Mouse (Mus musculus): Measurements from ENCODE around the gene Ssh2. TPM values are rescaled to one million over a fixed set of nuclear protein-coding genes. Genes with fewer than 3 reads are reported as not detected.

The Ssh2 gene
- polyA plus RNA-seq, 1 experiment from 2014 or later: 14.3 TPM

GRCm38 (mm10) chr11:77493512-77494343 lies 277.6 kb downstream of the Ssh2 start, which contains the start of gene Git1:
TSS of gene Git1 (plus strand) at chr11:77493562.
- H3K4me2 ChIP-seq (ENCODE audit: low read depth): peak within 1 kb of the TSS; percentile 88
- no peaks in the 10 kb centered on the region for H3K27me3 ChIP-seq (ENCODE audit: control insufficient read depth, insufficient read depth, low read length)
- DNase-seq (ENCODE audit: low spot score) (peak; percentile 55), ATAC-seq (ENCODE audit: insufficient read depth, low FRiP score, low TSS enrichment) (no peak)
- peaks cover 47% of the 10 kb centered on the region for H3K4me1 ChIP-seq (ENCODE audit: control insufficient read depth, insufficient read depth, low read length)
- peak within 1 kb of the TSS; percentile 93 for H3K9ac ChIP-seq (ENCODE audit: low read length)
- peak within 1 kb of the TSS; percentile 89 for H3K27ac ChIP-seq (ENCODE audit: low read depth, low read length)
- no peaks in the 10 kb centered on the region for H3K36me3 ChIP-seq (ENCODE audit: control insufficient read depth, insufficient read depth, low read length)
- 2% methylated on average over 45 of the region's 74 CpGs for WGBS
- peak within 1 kb of the TSS; percentile 94 for H3K4me3 ChIP-seq (ENCODE audit: low read depth, low read length)
- no peaks in the 10 kb centered on the region for H3K9me3 ChIP-seq (ENCODE audit: control insufficient read depth, low read length)

- H3K9me3 ChIP-seq (ENCODE audit: control insufficient read depth, low read length): no peaks in the 10 kb centered on the region
- H3K4me3 ChIP-seq (ENCODE audit: low read depth, low read length): peak overlapping the region; percentile 94
- no peaks in the 10 kb centered on the region for H3K27me3 ChIP-seq (ENCODE audit: control insufficient read depth, insufficient read depth, low read length)
- no peak for DNase-seq (ENCODE audit: low spot score)
- peaks cover 47% of the 10 kb centered on the region for H3K4me1 ChIP-seq (ENCODE audit: control insufficient read depth, insufficient read depth, low read length)
- peak overlapping the region; percentile 93 for H3K9ac ChIP-seq (ENCODE audit: low read length)
- H3K4me2 ChIP-seq (ENCODE audit: low read depth): peak overlapping the region; percentile 88
- 32% methylated on average over 4 of the region's 4 CpGs for WGBS
- 0 out of 2 replicates have a peak, but pooled peaks cover 2% of the 10 kb centered on the region for H3K36me3 ChIP-seq (ENCODE audit: control insufficient read depth, insufficient read depth, low read length)
- H3K27ac ChIP-seq (ENCODE audit: low read depth, low read length): peak overlapping the region; percentile 85; the same call in 1 of the 2 replicates
- ATAC-seq (ENCODE audit: insufficient read depth, low FRiP score, low TSS enrichment): no peak
These were observed 278.2 kb downstream of the Ssh2 start for GRCm38 (mm10) chr11:77494344-77494676.

- Histone ChIP-seq H3K27ac (ENCODE audit: low read depth, low read length) (no peak overlapping the region), H3K4me3 (ENCODE audit: low read depth, low read length) (no peak overlapping the region; the same call in 1 of the 2 replicates), H3K27me3 (ENCODE audit: control insufficient read depth, insufficient read depth, low read length) (no peaks in the 10 kb centered on the region), H3K9ac (ENCODE audit: low read length) (no peak overlapping the region), H3K9me3 (ENCODE audit: control insufficient read depth, low read length) (no peaks in the 10 kb centered on the region), H3K4me1 (ENCODE audit: control insufficient read depth, insufficient read depth, low read length) (peaks cover 47% of the 10 kb centered on the region), H3K36me3 (ENCODE audit: control insufficient read depth, insufficient read depth, low read length) (0 out of 2 replicates have a peak, but pooled peaks cover 3% of the 10 kb centered on the region), H3K4me2 (ENCODE audit: low read depth) (peak overlapping the region; percentile 88)
- DNase-seq (ENCODE audit: low spot score) (no peak), ATAC-seq (ENCODE audit: insufficient read depth, low FRiP score, low TSS enrichment) (no peak)
- WGBS: 81% methylated on average over 6 of the region's 6 CpGs
These were observed 278.7 kb downstream of the Ssh2 start for GRCm38 (mm10) chr11:77494782-77495181.

- H3K4me2 ChIP-seq (ENCODE audit: low read depth): no peak overlapping the region
- H3K4me1 ChIP-seq (ENCODE audit: control insufficient read depth, insufficient read depth, low read length): peaks cover 42% of the 10 kb centered on the region
These were observed 279.4 kb downstream of the Ssh2 start for GRCm38 (mm10) chr11:77495507-77495906.

GRCm38 (mm10) chr11:77497341-77497756 lies 281.3 kb downstream of the Ssh2 start:
- DNase-seq (ENCODE audit: low spot score) (peak; percentile 69), ATAC-seq (ENCODE audit: insufficient read depth, low FRiP score, low TSS enrichment) (no peak)
- no peaks in the 10 kb centered on the region for H3K27me3 ChIP-seq (ENCODE audit: control insufficient read depth, insufficient read depth, low read length)

More at GRCm38 (mm10) chr11:77495507-77495906, 279.4 kb downstream of the Ssh2 start:
- no peak overlapping the region for H3K27ac ChIP-seq (ENCODE audit: low read depth, low read length)
- peaks cover 5% of the 10 kb centered on the region; the same call in 1 of the 2 replicates for H3K36me3 ChIP-seq (ENCODE audit: control insufficient read depth, insufficient read depth, low read length)
- H3K27me3 ChIP-seq (ENCODE audit: control insufficient read depth, insufficient read depth, low read length): no peaks in the 10 kb centered on the region
- no peak for ATAC-seq (ENCODE audit: insufficient read depth, low FRiP score, low TSS enrichment)
- H3K4me3 ChIP-seq (ENCODE audit: low read depth, low read length): no peak overlapping the region
- DNase-seq (ENCODE audit: low spot score): no peak
- no peak overlapping the region for H3K9ac ChIP-seq (ENCODE audit: low read length)
- no peaks in the 10 kb centered on the region for H3K9me3 ChIP-seq (ENCODE audit: control insufficient read depth, low read length)

GRCm38 (mm10) chr11:77497851-77498250 lies 281.8 kb downstream of the Ssh2 start:
- H3K9ac ChIP-seq (ENCODE audit: low read length): no peak overlapping the region; the same call in 1 of the 2 replicates
- no peaks in the 10 kb centered on the region for H3K9me3 ChIP-seq (ENCODE audit: control insufficient read depth, low read length)
- no peak overlapping the region for H3K4me2 ChIP-seq (ENCODE audit: low read depth)
- H3K4me1 ChIP-seq (ENCODE audit: control insufficient read depth, insufficient read depth, low read length): peaks cover 26% of the 10 kb centered on the region
- H3K27me3 ChIP-seq (ENCODE audit: control insufficient read depth, insufficient read depth, low read length): no peaks in the 10 kb centered on the region
- H3K4me3 ChIP-seq (ENCODE audit: low read depth, low read length): no peak overlapping the region
- ATAC-seq (ENCODE audit: insufficient read depth, low FRiP score, low TSS enrichment) (no peak), DNase-seq (ENCODE audit: low spot score) (no peak)
- H3K36me3 ChIP-seq (ENCODE audit: control insufficient read depth, insufficient read depth, low read length): peaks cover 9% of the 10 kb centered on the region; the same call in 1 of the 2 replicates
- WGBS: 25% methylated on average over 4 of the region's 4 CpGs
- no peak overlapping the region for H3K27ac ChIP-seq (ENCODE audit: low read depth, low read length)

More at GRCm38 (mm10) chr11:77497341-77497756, 281.3 kb downstream of the Ssh2 start:
- peaks cover 5% of the 10 kb centered on the region; the same call in 1 of the 2 replicates for H3K36me3 ChIP-seq (ENCODE audit: control insufficient read depth, insufficient read depth, low read length)
- peak overlapping the region; percentile 54 for H3K27ac ChIP-seq (ENCODE audit: low read depth, low read length)
- no peak overlapping the region for H3K4me3 ChIP-seq (ENCODE audit: low read depth, low read length)
- no peak overlapping the region; the same call in 1 of the 2 replicates for H3K9ac ChIP-seq (ENCODE audit: low read length)
- 12% methylated on average over 6 of the region's 6 CpGs for WGBS
- H3K4me2 ChIP-seq (ENCODE audit: low read depth): no peak overlapping the region
- H3K4me1 ChIP-seq (ENCODE audit: control insufficient read depth, insufficient read depth, low read length): peaks cover 26% of the 10 kb centered on the region
- no peaks in the 10 kb centered on the region for H3K9me3 ChIP-seq (ENCODE audit: control insufficient read depth, low read length)

GRCm38 (mm10) chr11:77498261-77499139 lies 282.4 kb downstream of the Ssh2 start:
- no peak overlapping the region for H3K4me3 ChIP-seq (ENCODE audit: low read depth, low read length)
- H3K4me1 ChIP-seq (ENCODE audit: control insufficient read depth, insufficient read depth, low read length): peaks cover 26% of the 10 kb centered on the region
- no peak overlapping the region for H3K4me2 ChIP-seq (ENCODE audit: low read depth)
- DNase-seq (ENCODE audit: low spot score) (no peak), ATAC-seq (ENCODE audit: insufficient read depth, low FRiP score, low TSS enrichment) (no peak)
- H3K9me3 ChIP-seq (ENCODE audit: control insufficient read depth, low read length): no peaks in the 10 kb centered on the region
- no peaks in the 10 kb centered on the region for H3K27me3 ChIP-seq (ENCODE audit: control insufficient read depth, insufficient read depth, low read length)
- no peak overlapping the region for H3K27ac ChIP-seq (ENCODE audit: low read depth, low read length)
- peaks cover 16% of the 10 kb centered on the region for H3K36me3 ChIP-seq (ENCODE audit: control insufficient read depth, insufficient read depth, low read length)
- WGBS: 83% methylated on average over 12 of the region's 12 CpGs
- H3K9ac ChIP-seq (ENCODE audit: low read length): no peak overlapping the region; the same call in 1 of the 2 replicates

- Histone ChIP-seq H3K9ac (ENCODE audit: low read length) (no peak overlapping the region), H3K27me3 (ENCODE audit: control insufficient read depth, insufficient read depth, low read length) (no peaks in the 10 kb centered on the region), H3K27ac (ENCODE audit: low read depth, low read length) (no peak overlapping the region), H3K36me3 (ENCODE audit: control insufficient read depth, insufficient read depth, low read length) (peaks cover 23% of the 10 kb centered on the region), H3K4me2 (ENCODE audit: low read depth) (no peak overlapping the region), H3K4me3 (ENCODE audit: low read depth, low read length) (no peak overlapping the region), H3K9me3 (ENCODE audit: control insufficient read depth, low read length) (no peaks in the 10 kb centered on the region), H3K4me1 (ENCODE audit: control insufficient read depth, insufficient read depth, low read length) (peaks cover 18% of the 10 kb centered on the region)
- WGBS: 90% methylated on average over 7 of the region's 7 CpGs
- DNase-seq (ENCODE audit: low spot score) (no peak), ATAC-seq (ENCODE audit: insufficient read depth, low FRiP score, low TSS enrichment) (no peak)
These were observed 283.3 kb downstream of the Ssh2 start for GRCm38 (mm10) chr11:77499354-77499753.

Data from neural tube, embryonic 11.5 days (tissue).